Mouse (Mus musculus) splenic B cell, adult 2 months (primary cell): Measurements from ENCODE around the gene Dtnbp1.

Experiments used
- DNase-seq: peaks from one replicate; pipeline ENCODE4 v3.0.0-alpha.2; 2011; ENCODE audit warnings: low read depth, low spot score
- H3K27me3 ChIP-seq: 2 replicates; pipeline ENCODE4 v1.6.1; 2012; ENCODE audit warnings: mild to moderate bottlenecking, low read length, moderate library complexity, mixed read lengths; ENCODE audit not compliant: control insufficient read depth, poor library complexity, insufficient read depth, severe bottlenecking
- H3K36me3 ChIP-seq: 2 replicates; pipeline ENCODE4 v1.6.1; 2012; ENCODE audit warnings: mild to moderate bottlenecking, low read length, moderate library complexity, mixed read lengths; ENCODE audit not compliant: control insufficient read depth, poor library complexity, insufficient read depth, severe bottlenecking

The Dtnbp1 gene

DNA sequence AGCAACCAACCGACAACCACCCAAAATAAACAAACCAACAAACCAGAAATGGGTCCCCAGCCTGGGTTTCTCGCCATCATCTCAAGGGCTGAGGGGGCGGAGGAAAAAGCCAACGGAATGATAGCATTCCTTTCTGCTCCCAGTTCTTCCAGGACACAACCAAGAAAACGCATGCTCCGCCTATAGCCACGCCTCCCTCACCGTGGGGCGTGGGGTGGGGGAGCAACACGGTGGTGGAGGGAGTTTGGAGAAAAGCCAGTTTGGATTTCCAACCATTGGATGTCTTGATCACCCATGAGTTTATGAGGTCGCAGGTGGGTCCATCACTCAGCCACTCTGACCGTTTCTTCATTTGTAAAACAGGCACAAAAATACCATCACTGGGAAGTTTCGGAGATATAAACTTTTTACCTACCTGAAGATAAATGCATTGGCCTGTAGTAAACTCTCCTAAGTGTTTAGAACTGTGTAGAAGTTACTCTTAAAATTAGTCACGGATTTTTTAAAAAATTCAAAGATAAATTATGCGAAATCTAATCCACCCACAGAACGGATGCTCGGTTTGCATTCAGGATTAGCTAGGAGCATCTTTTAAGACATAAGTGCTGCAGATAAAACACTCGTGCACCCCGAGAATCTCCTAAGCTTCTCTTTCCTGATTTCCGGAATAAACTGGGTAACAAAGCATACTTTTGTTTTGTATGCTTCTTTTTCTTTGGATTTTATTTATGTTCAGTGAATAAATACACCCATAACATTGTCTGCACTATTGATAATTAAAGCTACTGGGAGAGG lies 21.6 kb upstream of the Dtnbp1 start:
- H3K36me3 ChIP-seq = no peaks in the 10 kb centered on the region
- no peak for DNase-seq
- no peaks in the 10 kb centered on the region for H3K27me3 ChIP-seq

DNA sequence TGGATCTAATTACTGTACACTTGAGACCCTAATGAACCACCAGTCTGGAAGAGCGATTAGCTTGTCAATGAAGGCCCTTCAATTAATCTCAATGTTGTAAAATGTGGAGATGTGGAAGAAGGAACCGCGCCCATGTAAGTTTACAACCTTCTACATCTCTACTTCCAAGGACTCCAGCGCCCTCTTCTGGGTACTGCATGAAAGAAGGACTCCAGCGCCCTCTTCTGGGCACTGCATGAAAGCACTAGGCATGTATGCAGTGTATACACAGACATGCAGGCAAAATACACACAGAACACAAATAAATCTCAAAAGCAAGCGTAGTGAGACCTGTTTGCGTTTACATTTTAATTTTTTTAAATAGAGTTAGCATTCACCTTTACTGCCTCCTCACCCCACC lies 6.2 kb upstream of the Dtnbp1 start:
- Histone ChIP-seq H3K27me3 (no peaks in the 10 kb centered on the region), H3K36me3 (no peaks in the 10 kb centered on the region)
- peak; percentile 85 for DNase-seq

DNA sequence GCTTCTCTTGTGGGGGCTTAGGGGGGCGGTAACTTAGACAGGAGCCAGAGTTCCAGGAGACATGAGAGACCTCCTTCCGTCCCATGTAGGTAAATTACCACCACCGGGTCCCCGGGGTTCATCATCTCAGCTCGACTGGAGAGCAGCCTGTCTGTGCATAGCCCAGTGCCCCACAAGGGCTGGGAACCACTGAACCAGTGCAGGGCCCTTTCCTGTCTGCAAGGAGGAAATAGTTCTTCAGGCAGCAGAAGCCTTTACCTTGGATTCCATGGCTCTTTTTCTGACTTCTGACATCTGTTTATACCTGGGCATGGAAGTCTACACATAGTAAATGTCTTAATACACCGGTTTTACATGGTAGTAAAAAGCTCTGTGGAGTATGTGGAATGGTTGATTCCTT lies 5.8 kb upstream of the Dtnbp1 start:
- peak; percentile 62 for DNase-seq
- no peaks in the 10 kb centered on the region for H3K36me3 ChIP-seq
- no peaks in the 10 kb centered on the region for H3K27me3 ChIP-seq

DNA sequence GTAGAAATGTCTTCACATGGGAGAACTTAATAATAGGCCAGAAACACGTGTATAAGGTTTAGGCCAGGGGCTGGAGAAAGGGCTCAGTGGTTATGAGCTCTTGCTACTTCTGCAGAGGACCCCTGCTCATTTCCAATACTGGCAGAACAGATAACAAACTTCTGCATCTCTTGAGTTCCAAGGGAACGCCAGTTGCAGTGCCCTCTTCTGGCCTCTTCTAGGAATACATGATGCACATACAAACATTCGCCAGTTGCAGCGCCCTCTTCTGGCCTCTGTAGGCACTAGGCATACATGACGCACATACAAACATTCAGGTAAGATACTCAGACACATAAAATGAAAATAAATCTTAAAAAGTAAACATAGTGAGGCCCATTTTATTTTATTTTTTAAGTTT lies 4.5 kb upstream of the Dtnbp1 start:
- no peaks in the 10 kb centered on the region for H3K36me3 ChIP-seq
- H3K27me3 ChIP-seq = no peaks in the 10 kb centered on the region
- peak; percentile 82 for DNase-seq

DNA sequence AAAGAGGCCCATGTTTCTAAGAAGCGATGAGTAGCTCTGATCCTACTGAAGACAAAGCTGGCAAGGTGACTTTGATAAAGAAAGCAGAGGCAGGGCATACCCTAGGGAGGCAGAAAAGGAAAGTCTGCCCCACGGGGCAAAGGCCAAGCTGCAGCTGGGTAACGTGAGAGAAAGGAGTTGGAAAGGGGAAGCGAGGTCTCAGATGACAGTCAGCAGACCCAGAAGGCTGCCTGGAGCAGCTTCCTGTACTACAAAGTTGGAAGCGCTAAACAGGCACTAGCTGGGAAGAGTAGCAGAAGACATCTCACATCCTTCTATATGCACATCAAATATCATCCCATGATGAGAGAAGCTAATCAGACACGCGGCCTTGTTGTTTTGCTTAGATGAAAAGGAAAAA lies 3.9 kb upstream of the Dtnbp1 start:
- H3K36me3 ChIP-seq = no peaks in the 10 kb centered on the region
- DNase-seq = peak; percentile 84
- H3K27me3 ChIP-seq = no peaks in the 10 kb centered on the region

DNA sequence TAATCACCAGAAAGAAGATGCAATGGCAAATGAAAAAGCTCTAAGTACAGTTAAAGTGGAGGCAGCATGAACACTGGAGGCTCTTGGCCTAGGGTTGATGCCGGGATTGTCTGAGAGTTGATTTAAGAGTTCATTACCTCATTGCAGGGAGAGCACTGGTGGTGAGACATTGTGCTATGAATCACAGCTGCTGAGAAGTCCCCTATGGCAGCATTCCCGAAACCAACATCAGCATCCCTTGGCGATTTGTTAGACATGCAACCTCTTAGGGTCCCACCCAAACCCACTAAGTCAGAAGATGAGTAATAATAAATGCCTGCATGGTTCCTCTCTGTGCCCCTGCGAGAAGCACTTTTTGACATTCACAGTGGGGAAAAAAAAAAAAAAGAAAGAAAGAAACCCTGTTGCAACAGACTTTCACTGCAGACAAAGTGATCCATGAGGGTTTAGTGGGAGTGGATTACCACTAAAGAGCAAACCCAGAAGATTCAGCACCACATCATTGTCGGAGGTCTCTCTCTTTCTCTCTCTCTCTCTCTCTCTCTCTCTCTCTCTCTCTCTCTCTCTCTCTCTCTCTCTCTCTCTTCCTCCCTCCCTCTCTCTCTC lies 3.1 kb upstream of the Dtnbp1 start:
- no peaks in the 10 kb centered on the region for H3K36me3 ChIP-seq
- no peaks in the 10 kb centered on the region for H3K27me3 ChIP-seq
- no peak for DNase-seq

DNA sequence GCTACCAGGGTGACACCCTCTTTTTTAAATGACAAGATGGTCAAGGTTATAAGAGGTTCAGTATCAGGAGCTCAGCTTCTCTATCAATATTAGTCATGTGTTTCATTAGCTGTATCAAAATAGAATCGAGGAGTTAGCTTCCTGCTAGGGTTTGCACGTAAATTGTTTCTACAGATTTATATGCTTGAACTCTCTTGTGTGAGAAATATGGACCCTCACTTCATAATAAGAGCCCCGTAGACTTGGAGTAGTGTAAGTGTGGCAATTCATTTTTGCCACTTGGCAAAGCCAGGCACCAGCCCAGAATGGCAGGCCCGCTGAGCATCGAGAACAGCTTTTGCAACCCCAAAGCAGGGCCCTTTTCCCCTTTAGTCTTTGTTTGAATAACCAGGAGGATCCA lies 1.1 kb upstream of the Dtnbp1 start:
- DNase-seq = peak; percentile 28
- no peaks in the 10 kb centered on the region for H3K27me3 ChIP-seq
- no peaks in the 10 kb centered on the region for H3K36me3 ChIP-seq

DNA sequence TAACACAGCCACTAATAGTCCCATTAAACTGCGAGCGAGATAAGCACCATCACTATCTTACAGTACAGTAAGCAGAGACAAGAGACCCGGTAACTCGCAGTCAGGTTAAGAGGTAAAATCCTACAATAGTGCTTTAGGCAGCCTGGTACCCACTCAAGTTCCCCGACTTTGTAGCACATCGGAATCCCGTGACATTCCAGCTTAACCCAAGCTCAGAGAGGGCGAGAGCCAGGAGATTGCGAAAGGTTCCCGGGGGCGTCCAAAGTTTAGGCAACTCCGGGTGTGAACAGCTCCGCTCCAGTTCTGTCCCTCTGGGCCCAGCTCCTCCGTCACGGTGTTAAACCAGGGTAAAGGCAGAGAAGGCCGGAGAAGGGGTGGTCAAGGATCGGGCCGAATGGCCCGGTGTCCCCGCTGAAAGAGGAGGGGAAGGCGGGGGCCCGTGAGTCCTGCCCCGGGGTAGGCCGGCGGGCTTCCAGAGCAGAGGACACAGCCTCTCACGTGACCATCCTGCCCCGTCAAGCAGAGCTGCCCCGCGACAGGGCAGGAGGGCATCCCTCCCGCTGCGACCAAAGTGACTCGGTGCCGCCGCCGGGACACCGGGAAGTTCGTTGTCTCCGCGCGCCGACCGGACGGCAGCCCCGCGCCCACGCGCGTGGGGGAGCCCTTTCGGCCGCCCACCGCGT lies 578 bp downstream of the Dtnbp1 start:
- no peaks in the 10 kb centered on the region for H3K27me3 ChIP-seq
- no peaks in the 10 kb centered on the region for H3K36me3 ChIP-seq
- peak; percentile 71 for DNase-seq

DNA sequence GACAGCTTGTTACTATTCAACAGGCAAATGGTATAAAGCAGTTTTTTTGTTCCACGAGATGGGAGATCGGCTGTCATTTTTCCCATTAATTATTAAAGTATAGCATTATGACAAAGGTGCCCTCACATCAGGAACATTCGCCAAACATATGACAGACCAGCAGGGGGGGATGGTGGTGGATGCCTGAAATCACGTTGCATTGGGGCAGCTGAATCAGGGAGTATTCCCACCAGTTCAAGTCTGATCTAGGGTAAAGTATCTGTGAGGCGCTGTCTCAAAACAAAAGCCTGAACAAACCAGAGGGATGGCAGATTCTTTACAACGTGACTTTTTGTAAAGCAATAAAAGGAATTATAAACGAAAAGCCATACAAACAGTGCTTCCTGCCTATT lies 1.1 kb downstream of the Dtnbp1 start:
- H3K36me3 ChIP-seq = no peaks in the 10 kb centered on the region
- H3K27me3 ChIP-seq = no peaks in the 10 kb centered on the region
- peak; percentile 71 for DNase-seq

DNA sequence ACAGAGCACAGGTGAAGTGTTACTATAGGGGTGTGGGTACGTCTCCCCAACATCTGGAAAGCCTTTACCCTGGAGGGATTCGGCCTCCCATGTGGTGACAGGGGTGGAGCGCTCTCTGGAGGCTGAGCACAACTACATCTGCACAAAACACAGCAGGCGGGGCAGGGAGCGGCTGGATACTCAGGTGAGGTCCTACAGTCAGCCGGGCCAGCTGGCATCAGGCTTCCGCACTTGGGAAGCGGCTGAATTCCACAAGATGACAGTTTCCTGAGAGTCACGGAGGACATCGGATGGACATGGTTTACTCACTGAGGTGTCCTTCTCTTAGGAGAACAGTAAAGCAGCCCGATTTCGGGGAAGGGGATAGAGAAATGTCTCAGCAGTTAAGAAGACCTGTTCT lies 2.7 kb downstream of the Dtnbp1 start:
- DNase-seq = no peak
- Histone ChIP-seq H3K36me3 (no peaks in the 10 kb centered on the region), H3K27me3 (no peaks in the 10 kb centered on the region)

DNA sequence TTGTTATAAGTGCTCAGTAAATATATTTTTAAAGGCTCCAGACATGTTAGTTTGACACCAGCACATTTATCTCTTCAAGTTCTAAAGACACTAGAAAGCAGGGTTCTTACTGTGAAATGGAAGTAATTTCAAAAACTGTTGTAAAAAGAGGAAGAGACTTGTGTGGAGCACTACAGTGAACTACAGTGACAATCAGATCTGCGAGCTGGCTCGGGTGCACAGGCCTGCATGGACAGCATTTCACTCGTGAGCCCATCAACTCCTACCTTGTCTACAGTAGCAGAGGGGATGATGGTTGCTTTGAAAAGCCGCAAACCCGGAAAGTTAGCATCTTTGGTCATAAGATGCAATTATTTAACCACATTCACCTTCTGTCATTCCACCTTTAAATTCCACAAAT lies 5.6 kb downstream of the Dtnbp1 start:
- Histone ChIP-seq H3K27me3 (no peaks in the 10 kb centered on the region), H3K36me3 (no peaks in the 10 kb centered on the region)
- DNase-seq = peak; percentile 16

DNA sequence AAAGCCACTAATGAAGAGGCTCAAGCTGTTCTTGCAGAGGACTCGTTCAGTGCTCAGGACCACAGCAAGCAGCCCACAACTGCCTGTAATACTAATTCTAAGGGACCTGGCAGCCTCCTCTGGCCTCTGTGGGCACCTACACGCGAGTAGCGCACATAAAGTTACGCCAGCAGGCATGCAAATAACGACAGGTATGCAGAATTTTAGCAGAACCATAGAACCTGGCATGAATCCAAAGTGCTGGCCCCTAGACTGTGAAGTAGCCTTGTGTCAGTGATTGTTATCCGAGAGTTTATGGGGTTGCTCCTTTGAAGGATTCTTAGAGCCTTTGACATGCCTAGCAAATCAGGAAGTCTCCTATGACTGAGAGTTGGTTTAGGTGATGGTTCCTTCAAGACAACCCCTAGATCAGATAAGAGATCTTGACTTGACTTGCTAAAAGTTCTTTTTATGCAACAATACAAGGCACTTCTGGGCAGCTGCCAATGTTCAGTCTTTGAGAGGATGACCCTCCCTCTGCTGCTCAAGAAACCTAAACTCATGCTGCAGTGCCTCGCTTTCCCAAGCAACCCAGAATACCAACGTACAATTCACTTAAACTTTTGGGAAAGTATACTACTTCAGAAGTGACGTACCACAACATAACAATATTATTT lies 9.3 kb downstream of the Dtnbp1 start:
- 0 out of 2 replicates have a peak, but pooled peaks cover 2% of the 10 kb centered on the region for H3K36me3 ChIP-seq
- no peaks in the 10 kb centered on the region for H3K27me3 ChIP-seq
- DNase-seq = no peak

DNA sequence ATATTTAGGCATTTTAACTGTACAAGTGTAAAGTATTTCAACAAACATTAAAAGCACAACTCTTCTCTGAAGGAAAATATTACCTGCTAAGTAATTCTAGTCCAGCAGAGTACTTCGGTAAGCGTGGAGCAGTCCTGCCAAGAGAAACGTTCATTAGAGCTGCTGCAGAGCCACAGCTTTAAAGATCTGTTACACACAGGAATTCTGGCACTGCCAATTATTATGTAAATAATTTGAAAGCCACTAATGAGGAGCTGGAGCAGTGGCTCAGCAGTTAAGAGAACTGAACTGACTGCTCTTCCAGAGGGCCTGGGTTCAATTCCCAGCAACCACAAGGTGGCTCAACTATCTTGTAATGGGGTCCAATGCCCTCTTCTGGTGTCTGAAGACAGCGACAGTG lies 10.0 kb downstream of the Dtnbp1 start:
- DNase-seq = no peak
- no peaks in the 10 kb centered on the region for H3K27me3 ChIP-seq
- 0 out of 2 replicates have a peak, but pooled peaks cover 2% of the 10 kb centered on the region for H3K36me3 ChIP-seq

DNA sequence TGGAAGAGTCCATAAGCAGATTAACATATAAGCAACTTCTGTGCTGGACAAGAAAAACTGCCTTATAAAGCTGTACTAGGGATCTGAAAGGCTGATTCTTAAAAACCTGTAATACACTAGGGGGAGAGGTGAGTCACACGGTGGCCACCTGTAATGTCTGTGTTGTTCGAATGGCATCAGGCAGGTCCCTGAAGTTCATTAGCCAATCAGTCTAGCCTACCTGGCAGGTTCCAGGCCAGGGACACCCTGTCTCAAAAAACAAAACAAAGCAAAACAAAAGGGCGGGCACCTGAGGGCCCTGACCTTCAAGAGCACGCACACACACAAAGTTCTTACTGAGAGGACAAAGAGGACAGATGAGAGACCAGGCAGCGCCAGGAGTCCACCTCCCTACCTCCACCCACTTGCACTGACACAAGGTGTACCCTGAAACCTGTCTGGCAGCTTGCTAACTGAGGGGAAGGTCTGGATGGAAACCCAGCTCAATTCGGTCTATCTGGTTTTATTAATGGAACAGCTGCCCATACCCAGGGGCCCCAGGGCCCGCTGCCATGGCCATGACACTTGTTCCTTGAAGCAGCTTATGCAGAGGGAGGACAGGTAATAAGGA lies 11.8 kb downstream of the Dtnbp1 start:
- Histone ChIP-seq H3K27me3 (no peaks in the 10 kb centered on the region), H3K36me3 (0 out of 2 replicates have a peak, but pooled peaks cover 2% of the 10 kb centered on the region)
- DNase-seq = no peak
